Mouse (Mus musculus) spleen, adult 2 months (tissue): Measurements from ENCODE around the gene Ydjc.

Experiments used
- CTCF ChIP-seq: fragments of 200-500 bp; IDR thresholded peaks from 2 replicates; pipeline ENCODE4 v1.5.1; 2011; ENCODE audit warnings: mild to moderate bottlenecking, inconsistent platforms; ENCODE audit not compliant: insufficient read depth, insufficient read length, insufficient replicate concordance; ENCODE audit errors: extremely low read depth
- POLR2A ChIP-seq: fragments of 200-500 bp; IDR thresholded peaks from 2 replicates; pipeline ENCODE4 v1.6.1; 2011; ENCODE audit warnings: low read depth, low read length, inconsistent platforms

DNA sequence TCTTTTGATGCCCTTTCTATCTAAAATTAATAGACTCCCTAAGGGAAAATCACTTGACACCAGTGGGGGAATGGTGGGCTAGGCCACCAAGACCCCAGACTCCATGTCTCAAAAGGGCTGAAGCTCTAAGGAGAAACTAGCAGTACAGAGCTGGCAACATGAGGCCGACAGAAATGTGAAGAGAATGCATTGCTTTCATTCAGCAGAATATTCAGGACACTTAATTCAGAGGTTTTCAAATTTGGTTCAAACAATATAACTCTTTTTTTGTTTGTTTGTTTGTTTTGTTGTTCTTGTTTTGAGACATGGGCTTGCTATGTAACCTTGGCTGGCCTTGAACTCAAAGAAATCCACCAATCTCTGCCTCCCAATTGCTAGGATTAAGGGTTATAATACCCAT lies 58.1 kb downstream of the Ydjc start, which contains the start of gene Ube2l3:
- TF ChIP-seq CTCF = no peak
- no peak for TF ChIP-seq POLR2A
